Mouse (Mus musculus) Patski (cell line): Measurements from ENCODE around the gene Snrpn. TPM values are rescaled to one million over a fixed set of nuclear protein-coding genes. Genes with fewer than 3 reads are reported as not detected.
"Not testable (repeated sequence)": the region's sequence is repeated elsewhere in the genome, so short reads cannot be mapped to it uniquely, and the experiment has no call there.

Experiments used
- ATAC-seq: fragments of 100-300 bp; one replicate; pipeline ENCODE4 v1.8.0; 2021
- CTCF ChIA-PET: fragments of 350-600 bp; sonication (Branson Sonifier 250); formaldehyde crosslinking; loops from one replicate; lab custom pipeline; 2022; ENCODE audit warnings: inconsistent platforms; lab: Charles Lee
- POLR2A ChIA-PET: fragments of 350-600 bp; sonication (Branson Sonifier 250); formaldehyde crosslinking; loops from one replicate; lab custom pipeline; 2022; ENCODE audit warnings: antibody characterized with exemption, inconsistent platforms; lab: Charles Lee
- DNase-seq: peaks from one replicate; pipeline ENCODE4 v3.0.0-alpha.2; 2011; ENCODE audit warnings: low read depth, low spot score
- H3K27me3 ChIP-seq: fragments of 371-371 bp; one replicate; pipeline ENCODE4 v1.5.1; 2021
- CTCF ChIP-seq: fragments of 100-300 bp; IDR thresholded peaks from one replicate; pipeline ENCODE4 v1.5.1; 2021
- in situ Hi-C: fragments of 300-500 bp; cut with MboI; formaldehyde crosslinking; loops from 3 replicates; pipeline ENCODE4 v1.11.1; 2018; ENCODE audit warnings: low pct_unique_long_range_greater_than_20kb, mixed read lengths
- polyA plus RNA-seq: library from polyadenylated mRNA; unstranded; gene quantifications from one replicate; pipeline ENCODE4 v1.2.3, GENCODE M21; 2021

Gene Snrpn
- 40.1 TPM for polyA plus RNA-seq

- ChIA-PET CTCF (no interaction called here), POLR2A (no interaction called here)
- DNase-seq (no peak), ATAC-seq (no peak)
- no peaks in the 10 kb centered on the region for H3K27me3 ChIP-seq
- TF ChIP-seq CTCF, result no peak
- in situ Hi-C loops, result no loop called here
Measured at GRCm38 (mm10) chr7:60139742-60140480, at the start of gene Snrpn. Gene Snrpn, minus strand, starts transcription at chr7:60140219.

GRCm38 (mm10) chr7:60170250-60171185, 30.5 kb upstream of the Snrpn start:
- ChIA-PET POLR2A (no interaction called here), CTCF (no interaction called here)
- DNase-seq, result no peak
- no peak for ATAC-seq
- H3K27me3 ChIP-seq, result no peaks in the 10 kb centered on the region
- in situ Hi-C loops, result no loop called here
- TF ChIP-seq CTCF, result no peak

GRCm38 (mm10) chr7:60125332-60125731, 14.7 kb downstream of the Snrpn start:
- POLR2A ChIA-PET, result no interaction called here
- in situ Hi-C loops, result no loop called here

GRCm38 (mm10) chr7:60123086-60123624, 16.9 kb downstream of the Snrpn start:
- H3K27me3 ChIP-seq, CTCF ChIA-PET, POLR2A ChIA-PET, DNase-seq, in situ Hi-C loops, ATAC-seq: not testable (repeated sequence)

More at GRCm38 (mm10) chr7:60125332-60125731, 14.7 kb downstream of the Snrpn start:
- no peak for TF ChIP-seq CTCF
- CTCF ChIA-PET, result no interaction called here
- DNase-seq, result no peak
- ATAC-seq, result no peak
- no peaks in the 10 kb centered on the region for H3K27me3 ChIP-seq

- no peaks in the 10 kb centered on the region for H3K27me3 ChIP-seq
- no peak for DNase-seq
- no peak for TF ChIP-seq CTCF
- POLR2A ChIA-PET, result no interaction called here
- ATAC-seq, result no peak
- in situ Hi-C loops, result no loop called here
- CTCF ChIA-PET, result no interaction called here
Measured at GRCm38 (mm10) chr7:60122434-60123085, 17.5 kb downstream of the Snrpn start.

GRCm38 (mm10) chr7:60097154-60097859, 42.7 kb downstream of the Snrpn start:
- no peak for TF ChIP-seq CTCF
- in situ Hi-C loops, result no loop called here
- no peaks in the 10 kb centered on the region for H3K27me3 ChIP-seq
- ChIA-PET CTCF (no interaction called here), POLR2A (no interaction called here)
- DNase-seq (no peak), ATAC-seq (no peak)

- in situ Hi-C loops, result no loop called here
- ChIA-PET CTCF (no interaction called here), POLR2A (no interaction called here)
- ATAC-seq, result no peak
- no peak for TF ChIP-seq CTCF
- DNase-seq, result no peak
- H3K27me3 ChIP-seq, result no peaks in the 10 kb centered on the region
Measured at GRCm38 (mm10) chr7:60076301-60076700, 63.7 kb downstream of the Snrpn start.

- no peaks in the 10 kb centered on the region for H3K27me3 ChIP-seq
- in situ Hi-C loops, result no loop called here
- no peak for TF ChIP-seq CTCF
- CTCF ChIA-PET, result no interaction called here
- ATAC-seq (no peak), DNase-seq (no peak)
- POLR2A ChIA-PET, result no interaction called here
Measured at GRCm38 (mm10) chr7:60047481-60048201, 92.4 kb downstream of the Snrpn start.

GRCm38 (mm10) chr7:60013186-60013585, 126.8 kb downstream of the Snrpn start:
- DNase-seq (no peak), ATAC-seq (no peak)
- CTCF ChIA-PET, result no interaction called here
- in situ Hi-C loops, result no loop called here
- no peaks in the 10 kb centered on the region for H3K27me3 ChIP-seq
- POLR2A ChIA-PET, result no interaction called here
- TF ChIP-seq CTCF, result no peak
